Mouse (Mus musculus) T-helper 1 cell (primary cell): ENCODE results near the gene Abhd8.
"Not testable (repeated sequence)": the region's sequence is repeated elsewhere in the genome, so short reads cannot be mapped to it uniquely, and the experiment has no call there.

Source experiments
- in situ Hi-C: fragments of 300-600 bp; cut with MboI, MseI; formaldehyde crosslinking; loops from one replicate; pipeline ENCODE4 v1.15.1; 2025; ENCODE audit warnings: high pct_unique_total_duplicates

Abhd8 gene

DNA sequence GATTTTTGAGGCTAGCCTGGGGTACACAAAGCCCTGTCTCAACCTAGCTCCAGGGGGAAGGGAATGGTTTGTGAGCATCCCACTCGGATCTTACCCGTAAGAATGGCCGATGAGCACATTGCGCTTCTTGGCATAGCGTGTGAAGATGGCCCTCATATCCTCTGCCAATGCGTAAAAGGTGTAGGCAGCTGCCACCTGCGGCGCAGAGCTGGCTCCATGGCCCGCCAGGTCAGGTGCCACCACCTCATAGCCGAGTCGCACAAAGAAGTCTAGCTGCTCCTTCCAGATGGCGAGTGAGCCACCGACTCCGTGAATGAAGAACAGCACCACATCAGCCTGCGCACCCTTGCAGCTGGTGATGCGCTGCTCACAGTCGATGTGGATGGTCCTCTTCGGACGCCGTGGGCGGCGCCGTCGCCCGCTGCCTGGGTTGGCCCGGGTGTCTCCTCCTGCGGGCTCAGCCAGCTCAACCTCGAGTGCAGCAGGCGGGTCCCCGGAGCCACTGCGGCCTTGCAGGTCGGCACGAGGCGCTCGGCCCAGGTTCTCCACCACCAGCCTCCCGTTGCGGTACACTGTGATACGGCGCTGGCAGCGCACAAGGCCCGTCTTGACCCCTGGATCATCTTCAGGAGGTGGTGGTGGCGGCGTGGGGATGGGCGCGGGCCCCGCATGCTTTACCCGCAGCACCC, 2.2 kb downstream of the Abhd8 start:
- in situ Hi-C loops = no loop called here

DNA sequence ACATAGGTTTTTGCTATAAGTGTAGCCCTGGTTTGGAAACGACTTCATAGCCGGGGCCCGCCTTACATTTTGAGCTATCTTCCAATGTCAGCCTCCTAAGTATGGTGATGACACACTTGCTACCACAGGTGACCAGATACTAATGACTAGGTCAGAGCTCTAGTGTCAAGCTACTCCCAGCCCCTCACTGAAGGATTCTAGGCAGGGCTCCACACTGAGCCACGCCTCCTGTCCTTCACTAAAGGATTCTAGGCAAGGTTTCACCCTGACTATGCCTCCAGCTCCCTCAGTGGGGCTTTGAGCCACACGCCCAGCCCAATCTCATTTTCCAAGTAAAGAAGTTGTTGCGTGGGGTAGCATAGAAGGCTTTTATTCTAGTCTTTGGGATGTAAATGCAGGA, 2.7 kb downstream of the Abhd8 start:
- in situ Hi-C loops = no loop called here

DNA sequence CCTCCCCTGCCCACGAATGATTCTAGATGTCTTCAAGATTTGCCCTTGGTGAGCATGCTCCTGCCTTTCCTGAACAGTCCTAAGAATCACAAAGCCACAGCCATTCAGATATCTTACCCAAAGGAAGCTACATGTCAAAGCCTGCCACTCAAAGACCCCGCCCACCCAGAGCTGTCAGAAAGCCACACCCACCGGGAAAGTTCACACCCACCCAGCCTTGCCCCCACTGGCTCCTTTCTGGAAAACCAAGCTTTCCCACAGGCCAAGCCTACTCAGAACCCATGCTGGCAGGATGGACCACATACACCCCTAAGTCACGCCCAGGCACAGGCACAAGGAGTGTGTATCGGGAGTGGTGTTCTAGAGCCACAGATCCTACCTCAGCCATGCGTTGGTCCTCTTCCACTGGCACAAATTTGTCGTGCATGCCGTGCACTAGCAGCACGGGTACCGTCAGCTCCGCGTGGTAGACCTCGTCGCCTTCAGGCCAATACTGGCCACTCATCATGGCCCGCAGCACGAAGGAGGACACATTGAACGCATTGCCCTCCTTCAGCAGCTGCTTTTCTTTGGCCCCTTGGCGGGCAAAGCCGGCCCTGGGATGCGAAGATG, 5.7 kb downstream of the Abhd8 start:
- in situ Hi-C loops = no loop called here

DNA sequence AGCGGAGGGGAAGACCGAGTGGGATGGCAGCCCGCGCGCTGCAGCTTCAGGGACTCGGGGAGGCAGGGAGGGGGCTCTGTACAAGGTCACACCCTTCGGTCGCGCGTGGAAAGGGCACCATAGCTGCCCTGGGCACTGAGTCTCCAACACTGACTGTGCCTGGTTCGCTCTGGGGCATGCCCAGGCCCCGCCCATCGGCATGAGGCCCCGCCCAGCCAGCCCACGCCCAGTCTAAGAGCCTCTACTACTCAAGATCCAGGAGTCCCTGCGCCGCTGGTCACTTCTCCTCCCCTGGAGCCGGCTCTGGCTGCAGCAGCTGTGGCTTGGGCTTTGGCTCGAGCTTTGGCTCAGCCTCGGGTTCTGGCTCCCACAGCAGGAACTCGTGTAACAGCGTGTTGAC, 6.5 kb downstream of the Abhd8 start:
- in situ Hi-C loops = no loop called here

DNA sequence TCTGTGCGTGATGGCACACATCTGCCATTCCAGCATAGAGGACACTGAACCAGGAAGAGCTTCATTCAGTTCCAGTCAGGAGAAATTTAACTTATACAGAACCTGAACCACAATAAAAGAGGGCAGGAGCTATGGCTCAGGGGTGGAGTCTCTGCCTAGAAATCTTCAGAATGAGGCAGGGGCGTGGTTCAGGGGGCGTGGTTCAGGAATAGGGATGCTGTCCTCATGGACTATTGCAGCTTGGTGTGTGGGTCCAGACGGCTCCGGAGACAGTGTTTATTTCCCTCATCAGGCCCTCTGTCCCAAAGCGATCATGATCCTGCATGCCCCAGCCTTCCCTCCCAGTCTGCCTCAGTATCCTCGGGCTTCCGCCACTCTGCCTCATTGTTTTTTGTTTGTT, 8.8 kb downstream of the Abhd8 start:
- in situ Hi-C loops = no loop called here

DNA sequence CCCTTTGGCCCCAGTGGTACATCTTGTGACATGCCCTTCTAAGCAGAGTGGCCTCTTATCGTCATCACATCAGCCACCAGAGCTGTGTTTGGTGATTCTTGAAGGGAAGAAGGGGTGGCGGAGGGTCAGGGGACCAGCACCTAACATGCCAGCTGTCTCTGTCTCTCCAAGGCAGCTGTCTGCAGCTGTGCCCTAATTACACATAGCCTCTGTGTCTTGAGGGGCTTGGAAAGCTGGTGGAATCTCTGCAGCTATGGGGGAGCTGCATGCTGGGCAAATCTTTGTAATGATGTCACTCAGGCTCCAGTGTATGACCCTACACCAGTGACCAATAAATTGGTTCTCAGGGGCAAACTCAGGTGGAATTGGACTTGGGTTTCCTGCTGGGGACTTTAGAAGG, 10.8 kb downstream of the Abhd8 start:
- in situ Hi-C loops = no loop called here

DNA sequence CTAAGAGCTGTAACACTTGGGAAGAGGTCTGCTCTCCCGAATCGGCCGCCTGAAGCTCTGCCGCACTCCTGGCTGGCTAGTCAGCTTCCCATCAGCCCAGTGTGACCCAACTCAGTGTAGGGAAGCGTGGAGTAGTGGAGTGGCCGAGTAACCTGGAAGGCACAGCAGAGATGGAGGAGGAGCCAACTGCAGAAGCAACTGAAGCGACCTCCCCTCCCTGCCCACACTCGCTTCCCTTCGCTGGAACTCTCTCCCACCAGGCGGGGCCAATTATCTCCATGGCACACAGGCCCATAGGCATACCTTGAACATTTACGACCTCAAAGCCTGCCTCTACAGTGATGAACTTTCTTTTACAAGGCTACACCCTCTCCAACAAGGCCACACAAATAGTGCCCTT, 11.7 kb downstream of the Abhd8 start:
- in situ Hi-C loops = no loop called here

DNA sequence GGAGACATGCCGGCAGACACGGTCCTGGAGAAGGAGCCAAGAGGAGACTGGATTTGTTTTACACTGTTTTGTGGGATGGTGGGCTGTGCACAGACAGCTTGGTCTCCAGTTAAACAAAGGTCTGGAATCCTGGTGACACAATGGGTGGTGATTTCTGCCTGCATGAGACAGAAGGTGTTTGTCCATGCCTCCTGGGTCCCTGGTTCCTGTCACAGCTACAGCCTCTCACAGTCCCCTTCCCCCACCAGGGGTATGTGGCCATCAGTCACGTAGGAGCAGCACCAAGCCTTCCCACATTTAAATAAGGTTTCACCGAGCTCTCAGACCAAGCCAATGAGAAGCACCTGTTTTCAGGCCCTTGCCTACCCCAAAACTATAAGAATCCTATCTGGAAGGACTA, 12.1 kb downstream of the Abhd8 start:
- in situ Hi-C loops = no loop called here

DNA sequence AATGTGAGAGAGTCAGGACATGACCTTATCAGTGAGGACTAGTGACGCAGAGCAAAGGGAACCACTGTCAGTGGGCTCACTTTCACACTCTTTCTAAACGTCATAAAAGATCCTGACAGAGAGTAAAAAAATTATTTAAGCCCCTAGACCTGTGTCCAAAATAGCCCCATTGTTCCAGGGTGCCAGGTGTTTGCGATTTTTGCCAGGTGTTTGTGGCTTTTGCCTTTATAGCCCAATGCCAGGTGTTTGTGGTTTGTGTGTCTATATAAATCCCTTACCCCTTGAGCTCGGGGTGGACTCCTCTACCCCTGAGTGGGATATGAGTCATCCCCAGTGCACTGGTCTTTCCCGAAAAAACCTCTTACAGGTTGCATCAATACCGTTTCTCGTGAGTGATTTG, 18.4 kb downstream of the Abhd8 start:
- in situ Hi-C loops = no loop called here

DNA sequence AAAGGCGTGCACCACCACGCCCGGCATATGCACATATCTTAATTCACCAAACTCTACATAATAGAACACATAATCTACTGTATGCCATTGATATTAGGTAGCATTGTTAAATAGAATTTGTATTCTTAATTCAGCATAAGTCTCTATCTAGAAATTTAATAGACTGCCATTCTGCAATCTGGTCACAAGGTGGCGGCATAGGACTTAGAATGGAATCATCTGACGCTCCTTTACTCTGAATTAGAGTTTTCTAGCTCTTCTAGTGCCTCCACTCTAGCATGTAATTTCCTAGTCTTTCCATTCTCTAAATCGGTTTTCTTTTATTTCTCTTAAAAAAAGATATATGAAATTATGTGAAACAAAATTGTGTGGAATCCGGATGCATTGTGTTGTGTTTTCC, 22.1 kb downstream of the Abhd8 start:
- in situ Hi-C loops = loop anchor here (5.0 kb wide), 1 partner anchor 81 kb away; no protein-coding TSS in a partner anchor

DNA sequence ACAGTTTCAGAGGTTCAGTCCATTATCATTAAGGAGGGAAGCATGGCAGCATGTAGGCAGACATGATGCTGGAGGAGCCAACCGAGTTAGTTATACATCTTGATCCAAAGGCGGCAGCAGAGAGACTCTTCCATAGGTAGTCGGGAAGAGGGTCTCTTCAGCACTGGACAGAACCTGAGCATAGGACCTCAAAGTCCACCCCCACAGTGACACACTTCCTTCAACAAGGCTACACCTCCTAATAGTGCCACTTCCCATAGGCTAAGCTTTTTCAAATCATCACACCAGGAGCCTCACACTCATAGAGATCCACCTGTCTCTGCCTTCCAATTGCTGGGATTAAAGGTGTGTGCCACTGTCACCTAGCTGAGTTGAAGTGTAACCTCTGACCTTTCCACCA, 26.4 kb downstream of the Abhd8 start:
- in situ Hi-C loops = no loop called here

DNA sequence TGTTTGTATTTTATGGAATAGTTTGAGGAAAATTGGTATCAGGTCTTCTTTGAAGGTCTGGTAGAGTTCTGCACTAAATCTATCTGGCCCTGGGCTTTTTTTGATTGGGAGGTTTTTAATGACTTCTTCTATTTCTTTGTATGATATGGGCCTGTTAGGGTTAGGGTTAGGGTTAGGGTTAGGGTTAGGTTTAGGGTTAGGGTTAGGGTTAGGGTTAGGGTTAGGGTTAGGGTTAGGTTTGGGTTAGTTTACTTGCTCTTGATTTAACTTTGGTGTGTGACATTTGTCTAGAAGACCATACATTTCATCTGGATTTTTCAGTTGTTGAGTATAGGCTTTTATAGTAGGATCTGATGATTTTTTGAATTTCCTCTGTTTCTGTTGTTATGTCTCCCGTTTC, 30.5 kb downstream of the Abhd8 start:
- in situ Hi-C loops = not testable (repeated sequence)

DNA sequence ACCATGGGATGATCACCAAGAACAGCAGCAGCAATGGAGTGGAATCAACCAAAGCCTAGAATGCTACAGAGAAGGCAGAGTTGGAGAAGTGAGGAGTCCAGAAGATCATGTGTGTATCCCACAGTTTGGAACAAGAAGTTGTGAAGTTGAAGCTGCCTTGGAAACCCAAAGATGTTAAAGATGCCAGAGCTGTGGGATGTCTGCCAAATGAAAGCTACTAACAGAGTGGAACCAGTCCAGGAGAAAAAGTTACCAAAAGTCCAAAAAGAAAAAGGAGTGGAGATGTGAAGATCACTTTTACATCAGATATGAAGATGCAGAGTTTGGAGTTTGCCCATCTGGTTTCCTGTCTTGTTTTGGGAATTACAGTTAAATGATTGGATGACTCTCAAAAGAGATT, 41.3 kb downstream of the Abhd8 start:
- in situ Hi-C loops = loop anchor here (10.0 kb wide), 1 partner anchor 437 kb away; no protein-coding TSS in a partner anchor

DNA sequence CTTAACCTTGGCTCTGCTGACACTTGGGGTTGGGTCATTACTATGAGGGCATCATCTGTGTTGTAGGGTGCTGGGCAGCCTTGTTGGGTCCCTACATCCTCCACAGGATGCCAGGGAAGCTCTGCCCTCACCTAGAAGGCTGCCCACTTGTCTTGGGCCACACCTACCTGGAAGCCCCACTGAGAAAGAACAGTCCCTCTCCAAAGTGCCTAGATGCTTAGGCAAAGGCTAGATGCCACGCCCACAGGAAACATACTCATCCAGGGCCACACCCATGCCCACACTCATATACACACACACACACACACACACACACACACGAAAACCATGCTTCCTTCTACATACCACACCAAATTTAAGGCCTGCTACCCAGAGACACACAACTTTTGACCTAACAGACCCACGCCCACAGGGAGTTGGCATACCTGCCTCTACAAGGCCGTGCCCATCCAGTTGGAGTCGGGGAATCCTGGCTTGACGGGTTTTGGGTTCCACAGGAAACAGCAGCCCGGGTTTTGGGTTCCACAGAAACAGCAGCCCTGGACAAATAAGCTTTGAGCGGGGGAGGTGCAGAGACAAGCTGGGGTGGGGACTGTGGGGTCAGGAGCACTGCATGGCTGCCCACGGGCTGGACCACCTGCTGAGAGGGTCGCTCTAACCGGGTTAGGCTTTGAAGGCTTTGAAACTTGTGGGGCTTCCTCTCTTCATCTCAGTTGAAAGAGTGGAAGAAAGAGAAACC, 51.8 kb downstream of the Abhd8 start:
- in situ Hi-C loops = no loop called here

DNA sequence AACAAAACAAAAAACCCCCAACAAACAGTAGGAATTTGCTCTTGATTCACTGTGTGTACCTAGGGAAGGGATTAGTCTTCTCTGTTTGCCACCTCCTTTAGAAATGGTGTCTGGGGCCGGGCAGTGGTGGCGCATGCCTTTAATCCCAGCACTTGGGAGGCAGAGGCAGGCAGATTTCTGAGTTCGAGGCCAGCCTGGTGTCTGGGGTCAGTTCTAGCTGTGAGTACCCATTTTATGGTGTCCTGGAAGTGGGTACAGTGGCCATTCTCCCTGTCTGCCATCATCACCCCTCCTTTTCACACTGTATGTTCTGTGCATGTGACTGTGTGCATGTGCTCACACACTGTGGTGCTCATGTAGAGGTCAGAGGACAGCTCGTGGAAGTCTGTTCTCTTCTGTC, 55.2 kb downstream of the Abhd8 start:
- in situ Hi-C loops = loop anchor here (5.0 kb wide), 1 partner anchor 36 kb away; the partner anchor contains the start of gene Ocel1

DNA sequence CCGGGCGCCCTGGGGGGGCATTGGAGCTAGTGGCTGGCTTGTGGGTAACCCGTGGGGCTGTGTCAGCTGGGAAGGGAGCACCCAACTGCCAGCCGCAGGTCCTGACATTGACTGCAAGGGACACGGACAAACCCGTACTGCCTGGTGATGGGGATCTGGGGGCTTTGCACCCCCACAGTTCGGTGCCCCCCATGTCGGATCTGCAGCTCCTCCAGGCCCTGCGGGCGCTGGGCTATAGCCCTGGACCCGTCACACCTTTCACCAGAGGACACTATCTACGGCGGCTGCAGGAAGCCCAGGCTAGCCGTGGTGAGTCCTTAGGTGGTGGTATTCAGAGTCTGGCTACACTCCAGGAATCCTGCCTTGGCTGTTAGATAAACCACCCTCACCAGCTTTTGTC, 56.0 kb downstream of the Abhd8 start:
- in situ Hi-C loops = loop anchor here (5.0 kb wide), 1 partner anchor 35 kb away; the partner anchor contains the start of gene Ocel1
